Mouse (Mus musculus) liver, postnatal 0 days (tissue): Measurements from ENCODE around the gene Prickle2. TPM values are rescaled to one million over a fixed set of nuclear protein-coding genes. Genes with fewer than 3 reads are reported as not detected.
A peak's percentile ranks its signal among the peaks of the same experiment; 100 is the strongest.

ENCODE experiments used
- ATAC-seq: fragments of 200-750 bp; cut with Nextera tagmentation; 2 replicates; pipeline ENCODE4 v1.8.0; 2017; ENCODE audit warnings: mild to moderate bottlenecking, moderate library complexity
- DNase-seq: peaks from one replicate; pipeline ENCODE4 v3.0.0-alpha.2; 2016
- H3K27ac ChIP-seq: fragments of 300-500 bp; sonication (generic); 2 replicates; pipeline ENCODE4 v1.5.1; 2014; ENCODE audit warnings: antibody characterized with exemption, moderate library complexity, mild to moderate bottlenecking, low read depth
- H3K27me3 ChIP-seq: fragments of 300-500 bp; sonication (generic); 2 replicates; pipeline ENCODE4 v1.6.1; 2014; ENCODE audit warnings: low read length, control low read depth, mixed read lengths; ENCODE audit not compliant: insufficient read depth
- H3K36me3 ChIP-seq: fragments of 300-500 bp; sonication (generic); replicated peaks from 2 replicates; pipeline ENCODE4 v1.6.1; 2014; ENCODE audit warnings: mild to moderate bottlenecking, control low read depth, low read length, moderate library complexity, mixed read lengths; ENCODE audit not compliant: insufficient read depth
- H3K4me1 ChIP-seq: fragments of 300-500 bp; sonication (generic); 2 replicates; pipeline ENCODE4 v1.6.1; 2014; ENCODE audit warnings: antibody characterized with exemption, mild to moderate bottlenecking, control low read depth; ENCODE audit not compliant: insufficient read depth
- H3K4me2 ChIP-seq: fragments of 300-500 bp; sonication (generic); 2 replicates; pipeline ENCODE4 v1.6.1; 2014; ENCODE audit warnings: low read depth, mild to moderate bottlenecking, low read length, moderate library complexity, mixed read lengths
- H3K4me3 ChIP-seq: fragments of 300-500 bp; sonication (generic); 2 replicates; pipeline ENCODE4 v1.5.1; 2014; ENCODE audit warnings: low read depth, low read length
- H3K9ac ChIP-seq: fragments of 300-500 bp; sonication (generic); replicated peaks from 2 replicates; pipeline ENCODE4 v1.6.1; 2014; ENCODE audit warnings: mild to moderate bottlenecking, moderate library complexity
- H3K9me3 ChIP-seq: fragments of 300-500 bp; sonication (generic); 2 replicates; pipeline ENCODE4 v1.6.1; 2016; ENCODE audit warnings: mild to moderate bottlenecking, control low read depth, low read length, mixed read lengths
- CTCF ChIP-seq: sonication (generic); IDR thresholded peaks from 2 replicates; pipeline ENCODE4 v1.5.1; 2016; ENCODE audit warnings: antibody characterized with exemption, low read depth
- EP300 ChIP-seq: IDR thresholded peaks from 2 replicates; pipeline ENCODE4 v1.6.1; 2016; ENCODE audit warnings: antibody characterized with exemption, low read depth, mild to moderate bottlenecking
- WGBS: fragments of 180-500 bp; shearing (Covaris S2); extraction: QIAGEN DNeasy Blood & Tissue Kit; methylation state at CpG from one replicate; pipeline ENCODE4 v1.1.7; 2014; ENCODE audit not compliant: insufficient replicate concordance; 5-methylcytosine and 5-hydroxymethylcytosine counted together
- polyA plus RNA-seq: library from polyadenylated mRNA; unstranded; fragments of >200 nt; fragmentation: Nextera tagmentation; extraction: Ambion mirVana; gene quantifications from 2 replicates; pipeline ENCODE4 v1.2.1, GENCODE M21; 2015

Prickle2 gene
- polyA plus RNA-seq, 1 experiment from 2014 or later, result 0.28 TPM

- no peak for TF ChIP-seq EP300
- TF ChIP-seq CTCF, result no peak
- Histone ChIP-seq H3K27ac (no peak overlapping the region), H3K4me1 (no peaks in the 10 kb centered on the region), H3K9me3 (no peaks in the 10 kb centered on the region), H3K36me3 (no peaks in the 10 kb centered on the region), H3K4me3 (no peak overlapping the region), H3K9ac (no peak overlapping the region), H3K4me2 (no peak overlapping the region), H3K27me3 (no peaks in the 10 kb centered on the region)
- DNase-seq (no peak), ATAC-seq (no peak)
- 73% methylated on average over 4 of the region's 4 CpGs for WGBS
These were observed 206.5 kb downstream of the Prickle2 start for GRCm38 (mm10) chr6:92499449-92499848.

DNA sequence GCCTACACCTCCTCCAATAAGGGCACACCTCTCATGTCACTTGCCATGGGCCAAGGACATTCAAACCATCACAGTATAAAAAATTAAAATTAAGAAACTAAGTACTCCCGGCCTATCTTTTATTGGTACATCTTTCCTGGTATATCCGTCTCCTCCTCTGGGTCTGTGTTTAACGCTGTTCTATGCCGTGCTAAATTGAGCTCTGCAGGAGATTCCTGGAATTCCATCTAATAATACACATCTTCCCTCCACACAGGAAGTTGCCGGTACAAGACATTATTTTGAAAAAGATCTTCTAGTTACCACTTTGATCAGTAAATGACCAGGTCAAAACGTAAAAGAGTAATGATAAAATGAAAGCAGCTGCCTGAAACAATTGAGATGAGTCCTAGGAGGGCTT is 207.4 kb downstream of the Prickle2 start:
- H3K27ac ChIP-seq, result no peak overlapping the region
- no peak for DNase-seq
- ATAC-seq, result no peak
- 54% methylated on average over 6 of the region's 6 CpGs for WGBS
- H3K4me2 ChIP-seq, result no peak overlapping the region
- H3K27me3 ChIP-seq, result no peaks in the 10 kb centered on the region
- no peaks in the 10 kb centered on the region for H3K4me1 ChIP-seq
- H3K9ac ChIP-seq, result no peak overlapping the region
- TF ChIP-seq CTCF, result no peak
- TF ChIP-seq EP300, result no peak
- no peaks in the 10 kb centered on the region for H3K36me3 ChIP-seq
- H3K9me3 ChIP-seq, result no peaks in the 10 kb centered on the region
- H3K4me3 ChIP-seq, result no peak overlapping the region

DNA sequence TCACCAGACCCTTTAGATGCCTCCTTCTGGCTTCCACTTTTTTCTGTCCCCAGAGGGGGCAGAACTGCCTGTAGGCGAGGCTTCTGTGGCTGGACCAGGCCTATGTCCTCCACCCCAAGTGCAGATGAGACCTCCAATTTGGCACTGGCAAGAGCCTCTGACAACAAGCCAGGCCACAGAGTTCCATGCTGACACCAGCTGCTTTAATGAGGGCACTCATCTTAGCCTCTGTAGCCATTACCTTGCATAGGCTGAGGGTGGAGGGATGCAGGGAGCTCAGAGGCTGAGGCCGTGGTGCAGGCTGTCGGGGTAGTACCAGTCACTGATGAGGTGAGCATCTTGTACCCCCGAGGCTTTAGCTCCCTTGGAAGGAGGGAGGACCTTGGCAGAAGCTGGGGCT is 208.7 kb downstream of the Prickle2 start:
- no peak for DNase-seq
- 57% methylated on average over 4 of the region's 4 CpGs for WGBS

DNA sequence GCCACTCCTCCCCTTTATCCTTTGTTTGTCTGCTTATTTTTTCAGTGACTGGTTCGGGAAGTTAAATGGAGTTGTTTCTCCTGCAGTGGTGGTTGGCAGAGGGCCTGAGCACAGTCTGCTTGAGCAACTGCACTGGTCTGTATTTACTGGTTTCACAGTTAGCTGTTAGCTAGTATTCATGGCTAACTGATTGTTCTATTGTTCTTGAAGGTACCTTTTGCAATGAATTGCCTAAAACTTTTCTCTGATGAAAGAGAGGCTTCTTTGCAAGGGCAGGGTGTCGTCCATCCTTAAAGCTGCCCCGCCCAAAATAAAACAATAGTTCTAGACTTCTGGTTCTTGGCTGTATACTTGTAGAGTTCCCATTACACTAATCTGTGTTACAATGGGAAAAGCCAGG is 210.5 kb downstream of the Prickle2 start:
- ATAC-seq, result no peak
- Histone ChIP-seq H3K9ac (no peak overlapping the region), H3K4me2 (no peak overlapping the region)

More for the DNA sequence above, 208.7 kb downstream of the Prickle2 start:
- ATAC-seq, result no peak
- H3K9me3 ChIP-seq, result no peaks in the 10 kb centered on the region
- no peaks in the 10 kb centered on the region for H3K4me1 ChIP-seq
- no peaks in the 10 kb centered on the region for H3K27me3 ChIP-seq
- no peak overlapping the region for H3K27ac ChIP-seq
- H3K4me2 ChIP-seq, result no peak overlapping the region
- no peak overlapping the region for H3K4me3 ChIP-seq
- H3K36me3 ChIP-seq, result no peaks in the 10 kb centered on the region
- no peak overlapping the region for H3K9ac ChIP-seq
- TF ChIP-seq EP300, result no peak
- TF ChIP-seq CTCF, result no peak

DNA sequence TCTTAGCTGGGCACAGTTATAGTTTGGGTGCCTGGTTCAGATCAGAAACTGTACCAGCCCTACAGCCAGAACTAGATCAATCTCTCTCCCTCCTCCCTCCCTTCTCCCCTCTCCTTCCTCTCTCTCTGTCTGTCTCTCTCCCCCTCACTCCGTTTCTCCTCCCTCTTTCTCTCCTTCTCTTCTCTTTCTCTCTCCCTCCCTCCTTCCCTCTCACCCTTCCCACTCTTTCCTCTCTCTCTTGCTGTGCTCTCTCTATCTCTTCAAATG is 224.3 kb downstream of the Prickle2 start:
- H3K4me1 ChIP-seq, result no peaks in the 10 kb centered on the region
- TF ChIP-seq CTCF (no peak), EP300 (no peak)
- H3K4me3 ChIP-seq, result no peak overlapping the region
- H3K27ac ChIP-seq, result no peak overlapping the region
- DNase-seq, result no peak
- WGBS, result 24% methylated on average over 1 of the region's 1 CpGs
- 0 out of 2 replicates have a peak, but pooled peaks cover 3% of the 10 kb centered on the region for H3K27me3 ChIP-seq
- H3K36me3 ChIP-seq, result no peaks in the 10 kb centered on the region
- no peaks in the 10 kb centered on the region for H3K9me3 ChIP-seq
- ATAC-seq, result no peak
- no peak overlapping the region for H3K9ac ChIP-seq
- no peak overlapping the region for H3K4me2 ChIP-seq

More for the DNA sequence above, 210.5 kb downstream of the Prickle2 start:
- WGBS, result 55% methylated on average over 3 of the region's 3 CpGs
- no peak overlapping the region for H3K4me3 ChIP-seq
- H3K9me3 ChIP-seq, result no peaks in the 10 kb centered on the region
- TF ChIP-seq EP300, result no peak
- no peak for TF ChIP-seq CTCF
- no peak overlapping the region for H3K27ac ChIP-seq
- no peaks in the 10 kb centered on the region for H3K4me1 ChIP-seq
- no peak for DNase-seq
- H3K27me3 ChIP-seq, result no peaks in the 10 kb centered on the region
- no peaks in the 10 kb centered on the region for H3K36me3 ChIP-seq

DNA sequence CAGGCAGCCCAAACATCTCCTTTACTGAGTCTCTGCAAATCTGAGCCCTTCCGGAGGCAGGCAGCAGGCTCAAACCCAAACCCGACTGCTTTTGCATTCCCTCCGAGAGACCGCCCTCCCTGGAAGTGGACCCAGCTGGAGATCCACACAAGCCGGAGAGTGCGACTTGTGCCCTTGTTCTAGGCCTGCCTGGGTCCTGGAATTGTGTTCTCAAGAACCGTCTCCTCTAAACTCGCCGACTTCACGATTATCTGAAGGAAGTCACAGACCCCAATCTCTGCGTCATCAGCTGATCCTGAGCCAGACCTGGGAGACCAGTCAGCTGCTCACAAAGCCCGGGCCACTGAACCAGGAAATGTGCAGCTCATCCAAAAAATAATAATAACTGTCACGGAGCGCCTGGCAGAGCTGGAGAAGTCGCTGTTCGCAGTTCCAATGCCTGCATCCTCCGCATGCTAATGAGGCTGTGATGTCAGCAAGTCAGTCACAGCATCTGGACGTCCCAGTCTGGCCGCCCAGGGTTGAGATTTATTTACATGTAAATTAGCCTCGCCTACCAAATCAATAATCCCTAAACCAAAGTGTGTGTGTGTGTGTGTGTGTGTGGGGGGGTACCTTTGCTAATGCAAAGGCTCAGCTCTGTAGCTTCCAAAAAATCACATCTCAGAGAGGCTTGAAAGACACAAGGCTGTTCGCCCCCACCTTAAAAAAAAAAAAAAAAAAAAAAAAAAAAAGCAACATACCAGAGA is 224.8 kb downstream of the Prickle2 start:
- DNase-seq (peak; percentile 37), ATAC-seq (peak; percentile 36; the same call in 1 of the 2 replicates)
- peak overlapping the region; percentile 55 for H3K4me2 ChIP-seq
- no peaks in the 10 kb centered on the region for H3K4me1 ChIP-seq
- WGBS, result 4% methylated on average over 21 of the region's 21 CpGs
- 0 out of 2 replicates have a peak overlapping the region, but pooled peaks have one; percentile 9 for H3K9ac ChIP-seq
- H3K9me3 ChIP-seq, result no peaks in the 10 kb centered on the region
- H3K36me3 ChIP-seq, result no peaks in the 10 kb centered on the region
- 0 out of 2 replicates have a peak, but pooled peaks cover 3% of the 10 kb centered on the region for H3K27me3 ChIP-seq
- H3K4me3 ChIP-seq, result peak overlapping the region; percentile 25
- TF ChIP-seq CTCF, result no peak
- no peak for TF ChIP-seq EP300
- H3K27ac ChIP-seq, result peak overlapping the region; percentile 45; the same call in 1 of the 2 replicates
